Mouse (Mus musculus) induced T-regulatory cell, adult 2 months (primary cell): ENCODE data around the gene March2.
"Not testable (repeated sequence)": the region's sequence is repeated elsewhere in the genome, so short reads cannot be mapped to it uniquely, and the experiment has no call there.

Source experiments
- DNase-seq: peaks from one replicate; pipeline ENCODE4 v3.0.0-alpha.2; 2012; ENCODE audit warnings: low read depth

March2 gene

DNA sequence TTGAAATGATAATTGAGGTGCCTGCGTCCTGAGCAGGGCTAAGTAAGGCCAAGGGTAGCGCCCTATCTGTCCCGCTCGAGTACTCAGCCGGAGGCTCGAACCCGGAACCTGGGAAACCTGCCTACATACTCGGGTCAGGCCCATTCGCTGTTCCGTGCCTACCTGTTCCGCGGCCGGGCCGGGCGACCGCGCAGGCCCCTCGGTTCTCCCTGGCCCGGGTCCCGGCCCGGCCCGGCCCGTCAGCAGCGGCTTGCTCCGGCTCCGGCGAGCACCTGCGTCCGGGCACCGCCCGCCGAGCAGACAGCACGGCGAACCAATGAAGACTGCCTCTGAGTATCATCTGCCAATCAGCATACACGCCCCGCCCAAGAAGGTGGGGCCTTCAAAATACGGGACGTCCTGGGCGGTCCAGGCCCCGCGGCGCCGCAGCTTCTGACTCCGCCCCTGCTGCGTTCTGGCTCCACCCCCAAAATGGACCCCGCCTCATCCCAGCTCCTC is at the start of gene March2:
March2 (minus strand) TSS at position 287 of the 498 bp plus-strand sequence.
- peak; percentile 98 for DNase-seq

DNA sequence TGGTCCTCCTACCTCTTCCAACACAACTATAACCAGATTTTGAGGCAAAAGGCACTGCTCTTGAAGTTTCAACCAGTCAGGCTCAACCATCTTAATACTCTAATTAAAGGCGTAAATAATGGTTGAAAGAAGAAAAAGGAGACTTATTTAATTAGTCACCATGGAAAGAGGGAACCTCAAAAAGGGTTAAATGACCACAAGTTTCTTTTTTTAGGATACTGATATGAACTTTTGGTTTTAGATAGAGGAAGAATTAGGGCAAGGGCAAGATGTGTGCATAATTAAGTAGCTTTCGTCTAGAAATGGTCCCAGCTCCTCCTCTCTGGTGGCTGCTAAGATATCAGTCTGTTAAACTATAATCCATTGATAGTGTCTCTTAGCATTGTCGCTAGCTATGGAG is 47.9 kb upstream of the March2 start:
- DNase-seq, result no peak

DNA sequence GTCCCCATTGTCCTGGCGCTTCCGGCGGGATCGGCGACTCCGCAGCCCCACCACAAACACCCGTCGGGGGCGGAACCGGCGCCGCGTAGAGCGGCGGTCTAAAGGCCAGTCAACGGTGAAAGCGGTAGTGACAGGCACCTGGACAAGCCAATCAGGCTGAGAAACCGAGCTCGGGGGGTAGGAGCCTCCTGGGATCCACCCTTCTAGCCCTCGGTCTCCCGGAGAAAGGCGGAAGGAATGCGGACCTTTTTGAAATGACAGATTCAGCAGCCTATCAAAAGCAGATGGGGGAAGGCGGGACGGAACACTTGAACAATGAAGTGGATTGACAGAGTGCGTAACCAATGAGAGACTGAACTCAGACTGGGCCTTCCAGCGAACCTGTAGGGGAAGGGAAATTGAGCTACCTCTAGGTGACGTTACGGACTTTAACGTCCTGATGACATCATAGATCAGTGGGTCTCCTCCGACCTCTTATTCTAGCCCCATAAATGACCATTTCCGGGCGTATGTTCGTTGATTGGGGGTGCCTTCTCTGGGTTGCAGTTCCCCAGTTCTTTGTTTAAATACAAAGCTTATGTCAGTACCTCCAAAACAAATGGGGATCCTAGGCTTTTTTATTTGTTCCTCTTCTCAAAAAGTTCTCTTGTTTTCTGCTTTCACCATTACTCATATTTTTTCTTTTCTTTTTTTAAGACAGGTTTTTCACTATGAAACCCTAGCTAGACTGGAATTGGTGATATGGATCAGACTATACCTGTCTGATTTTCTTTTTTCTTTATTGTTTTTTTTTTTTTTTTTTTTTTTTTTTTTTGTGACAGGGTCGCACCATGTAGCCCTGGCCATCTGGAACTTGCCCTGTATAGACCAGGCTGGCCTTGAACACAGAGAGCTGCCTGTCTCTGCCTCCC is 42.0 kb upstream of the March2 start, which contains the start of gene Rab11b:
Rab11b (minus strand) TSS at position 276 of the 911 bp plus-strand sequence.
- DNase-seq, result peak; percentile 100

DNA sequence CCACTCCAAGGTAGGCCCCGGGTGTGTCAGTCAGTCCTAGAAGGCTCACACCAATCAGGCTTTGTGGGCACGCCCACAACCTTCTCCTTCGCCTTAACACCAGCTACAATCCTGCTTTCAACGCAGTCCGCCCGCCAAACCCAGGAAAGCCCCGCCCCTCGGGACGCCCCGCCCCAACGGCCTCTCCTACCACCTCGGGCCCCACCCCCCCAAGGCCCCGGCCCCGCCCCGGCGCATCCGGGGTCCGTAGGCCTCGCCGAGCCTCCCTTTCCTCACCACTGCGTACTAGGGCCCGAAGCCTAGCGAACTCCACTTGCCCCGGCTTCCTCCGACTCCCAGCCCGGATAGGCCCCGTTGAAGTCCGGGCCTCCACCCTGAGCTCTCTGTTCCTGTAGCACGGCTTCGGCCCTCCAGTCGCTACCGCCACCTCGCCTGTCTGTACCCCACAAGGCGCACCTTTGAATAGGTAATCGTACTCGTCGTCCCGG is 41.3 kb upstream of the March2 start:
- DNase-seq, result peak; percentile 92

DNA sequence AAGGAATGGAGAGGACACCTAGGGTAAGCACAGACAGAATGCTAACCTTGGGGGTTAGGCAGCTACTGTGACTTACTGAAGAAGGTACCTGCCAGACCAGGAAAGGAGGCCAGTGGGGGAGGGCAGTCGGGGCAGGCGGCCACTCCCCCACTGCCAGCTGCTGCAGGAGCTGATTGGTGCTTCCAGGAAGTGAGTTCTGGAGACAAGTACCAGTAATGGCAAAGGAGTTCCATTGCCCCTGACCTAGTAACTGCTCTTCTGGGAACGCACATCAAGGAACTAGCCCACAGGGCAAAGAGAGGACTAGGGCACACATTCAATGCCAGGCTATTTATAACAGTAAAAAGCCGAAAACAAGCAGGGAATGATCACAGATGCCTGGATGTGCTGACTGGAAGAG is 38.8 kb upstream of the March2 start:
- peak; percentile 36 for DNase-seq

- DNase-seq, result no peak
Measured at GRCm38 (mm10) chr17:33756108-33756790, 37.8 kb upstream of the March2 start.

- DNase-seq, result no peak
Measured at GRCm38 (mm10) chr17:33755418-33756107, 37.1 kb upstream of the March2 start.

- no peak for DNase-seq
Measured at GRCm38 (mm10) chr17:33754656-33755055, 36.2 kb upstream of the March2 start.

DNA sequence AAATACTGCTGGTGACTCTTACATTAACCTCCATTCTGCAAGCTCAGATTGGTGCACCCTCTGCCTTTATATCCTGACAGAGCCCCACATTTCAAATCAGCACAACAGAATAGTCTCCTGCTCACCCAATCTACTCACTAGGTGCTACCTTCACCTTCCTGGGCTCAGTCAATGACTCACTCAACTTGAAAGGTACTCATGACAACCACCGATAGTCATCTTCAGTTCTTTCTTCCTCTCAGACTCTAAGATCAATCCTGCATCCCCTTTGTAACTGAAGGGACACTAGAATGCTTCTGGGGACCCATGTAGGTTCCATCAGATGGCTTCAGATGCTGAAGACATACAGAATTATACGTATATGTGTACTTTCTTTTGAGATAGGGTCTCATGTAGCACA is 33.8 kb upstream of the March2 start:
- DNase-seq, result peak; percentile 46

- no peak for DNase-seq
Measured at GRCm38 (mm10) chr17:33751181-33751580, 32.7 kb upstream of the March2 start.

GRCm38 (mm10) chr17:33749451-33749850 is 31.0 kb upstream of the March2 start:
- no peak for DNase-seq

DNA sequence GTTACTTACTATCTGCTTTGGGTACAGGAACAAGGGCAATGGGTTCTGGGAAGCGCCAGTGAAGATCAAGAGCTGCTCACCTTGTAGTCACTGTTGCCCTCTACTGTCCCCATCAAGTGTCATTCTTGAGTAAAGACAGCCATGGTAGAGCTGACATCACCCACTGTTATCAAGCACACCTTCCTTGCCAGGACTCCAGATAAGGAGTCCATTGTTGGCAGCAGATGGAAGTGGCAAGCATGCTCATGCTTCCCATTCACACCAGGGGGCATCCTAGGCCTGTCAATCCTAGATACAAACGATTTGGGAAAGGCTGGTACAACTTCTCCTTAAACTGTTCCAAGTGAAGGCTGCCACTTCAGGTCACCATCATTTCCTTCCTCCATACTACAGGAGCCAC is 27.5 kb upstream of the March2 start:
- peak; percentile 40 for DNase-seq

- DNase-seq, result no peak
Measured at GRCm38 (mm10) chr17:33744686-33745384, 26.4 kb upstream of the March2 start.

- DNase-seq, result no peak
Measured at GRCm38 (mm10) chr17:33742420-33742819, 23.9 kb upstream of the March2 start.

DNA sequence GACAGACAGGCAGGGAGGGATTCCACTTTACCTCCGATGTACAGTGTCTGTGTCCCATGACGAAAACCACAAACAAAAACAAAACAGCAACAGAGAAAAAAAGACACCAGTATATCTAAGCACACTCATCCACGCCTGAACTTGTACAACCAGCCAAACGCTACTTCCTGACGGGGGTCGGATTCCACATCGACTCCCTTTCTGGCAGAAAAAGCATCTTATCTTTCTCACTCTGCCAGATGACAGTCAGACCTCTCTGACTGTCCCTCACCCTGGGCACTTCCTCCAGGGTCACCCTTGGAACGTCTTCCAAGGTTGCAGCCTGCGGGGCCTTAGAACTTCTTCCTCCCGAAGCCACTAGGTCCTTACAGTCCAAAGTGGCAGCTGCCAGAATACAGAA is 15.1 kb upstream of the March2 start:
- DNase-seq, result not testable (repeated sequence)

DNA sequence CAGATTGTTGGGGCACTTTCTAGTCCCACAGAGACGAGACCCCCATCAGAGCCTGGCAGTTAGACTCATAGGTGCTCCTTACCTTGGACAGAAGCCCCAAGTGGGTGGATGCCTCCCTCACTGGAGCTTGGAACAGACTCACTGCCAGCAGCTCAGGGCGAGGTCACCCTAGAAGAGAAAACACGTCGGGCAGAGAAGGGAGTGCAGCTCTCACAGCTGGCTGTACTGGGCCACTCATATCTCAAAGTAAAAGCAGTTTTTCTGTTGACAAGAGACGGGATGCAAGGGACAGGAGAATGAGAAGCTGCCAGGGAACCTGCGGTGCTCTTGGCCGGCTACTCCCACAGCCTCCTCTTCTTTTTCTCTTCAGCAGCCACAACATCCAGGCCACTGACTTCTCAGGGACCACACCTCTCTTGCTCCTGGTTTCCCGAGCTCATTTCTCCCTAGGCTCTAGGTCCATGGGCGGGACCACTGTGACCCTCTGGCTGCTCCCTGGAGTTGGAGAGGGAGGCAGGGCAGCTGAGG is 14.2 kb upstream of the March2 start:
- not testable (repeated sequence) for DNase-seq

DNA sequence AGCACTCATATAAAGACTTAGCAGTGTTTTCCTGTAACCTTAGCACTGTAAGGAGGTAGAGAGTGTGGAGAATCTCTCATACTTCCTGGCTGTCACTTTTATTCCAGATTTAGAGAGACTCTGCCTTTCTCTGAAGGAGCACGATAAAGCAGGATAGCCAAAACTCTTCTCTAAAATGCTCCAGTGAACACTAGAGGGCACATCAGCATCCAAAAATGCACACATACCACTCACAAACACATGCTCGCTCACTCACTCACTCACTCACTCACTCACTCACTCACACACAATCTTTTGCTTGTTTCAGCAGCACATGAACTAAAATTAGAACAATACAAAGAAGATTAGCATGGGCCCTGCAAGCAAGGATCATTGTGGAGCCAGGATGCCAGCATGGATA is 10.7 kb upstream of the March2 start:
- peak; percentile 47 for DNase-seq

GRCm38 (mm10) chr17:33728396-33728795 is 9.9 kb upstream of the March2 start:
- no peak for DNase-seq

DNA sequence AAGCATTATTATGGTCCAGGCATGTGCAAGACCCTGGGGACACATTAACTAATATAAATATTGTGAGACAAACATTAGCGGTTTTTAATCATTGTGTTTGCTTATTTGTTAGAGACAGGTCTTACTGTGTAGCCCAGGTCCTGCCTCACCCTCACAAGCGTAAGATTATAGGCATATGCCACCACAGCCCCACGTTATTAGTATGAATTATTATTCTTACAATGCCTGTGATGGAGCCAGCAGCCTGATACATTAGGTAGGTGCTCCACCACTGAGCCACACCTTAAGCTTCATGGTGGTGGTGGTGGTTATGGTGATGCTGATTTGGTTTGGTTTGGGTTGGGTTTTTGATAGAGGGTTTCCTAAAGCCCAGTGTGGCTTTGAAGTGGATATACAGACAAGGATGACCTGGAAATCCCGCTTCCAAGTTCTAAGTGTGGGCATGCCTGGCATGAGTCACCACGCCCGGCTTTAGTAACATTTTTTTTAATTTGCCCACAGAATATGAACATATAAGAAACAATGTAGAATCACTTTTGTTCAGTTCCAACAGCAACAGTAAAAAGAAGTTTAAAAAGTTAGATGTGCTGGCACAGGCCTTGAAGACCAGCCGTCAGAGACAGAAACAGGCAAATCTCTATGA is 1.4 kb upstream of the March2 start:
- no peak for DNase-seq

DNA sequence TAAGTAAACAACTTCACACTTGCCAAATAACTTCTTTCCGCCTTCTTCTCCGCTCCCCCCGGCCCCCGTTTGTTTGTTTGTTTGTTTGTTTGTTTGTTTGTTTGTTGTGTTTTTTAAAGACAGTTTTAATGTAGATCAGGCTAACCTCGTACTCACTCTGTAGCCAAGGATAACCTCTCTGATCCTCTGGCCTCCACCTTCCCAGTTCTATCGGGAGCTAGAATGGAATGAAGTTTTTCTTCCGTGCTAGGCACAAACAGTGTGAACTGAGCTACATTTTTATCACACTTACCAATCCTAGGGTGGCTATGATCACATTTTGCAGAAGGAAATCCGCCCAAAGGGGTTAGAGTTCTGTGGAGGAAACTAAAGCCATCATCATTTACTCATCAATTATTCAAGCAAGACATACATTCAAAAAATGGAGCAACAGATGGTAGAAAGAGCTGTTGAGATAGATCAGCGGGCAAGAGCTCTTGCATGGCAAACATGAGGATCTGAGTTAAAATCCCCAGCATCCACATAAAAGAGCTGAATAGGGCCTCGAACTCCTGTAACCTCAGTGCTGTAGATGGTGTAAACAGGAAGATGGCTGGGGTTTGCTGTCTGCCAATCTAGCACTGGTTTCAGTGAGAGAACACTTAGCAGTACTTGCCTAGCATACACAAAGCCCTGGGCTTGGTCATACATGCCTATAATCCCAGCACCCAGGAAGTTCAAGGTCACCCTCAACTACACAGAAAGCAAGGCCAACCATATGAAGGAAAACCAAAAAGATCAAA is 665 bp upstream of the March2 start:
- no peak for DNase-seq
